Mouse (Mus musculus): Measurements from ENCODE around the gene Rln1. TPM values are rescaled to one million over a fixed set of nuclear protein-coding genes. Genes with fewer than 3 reads are reported as not detected.
A peak's percentile ranks its signal among the peaks of the same experiment; 100 is the strongest.

Gene Rln1
- polyA plus RNA-seq, 1 experiment from 2014 or later, result 3.2 TPM

DNA sequence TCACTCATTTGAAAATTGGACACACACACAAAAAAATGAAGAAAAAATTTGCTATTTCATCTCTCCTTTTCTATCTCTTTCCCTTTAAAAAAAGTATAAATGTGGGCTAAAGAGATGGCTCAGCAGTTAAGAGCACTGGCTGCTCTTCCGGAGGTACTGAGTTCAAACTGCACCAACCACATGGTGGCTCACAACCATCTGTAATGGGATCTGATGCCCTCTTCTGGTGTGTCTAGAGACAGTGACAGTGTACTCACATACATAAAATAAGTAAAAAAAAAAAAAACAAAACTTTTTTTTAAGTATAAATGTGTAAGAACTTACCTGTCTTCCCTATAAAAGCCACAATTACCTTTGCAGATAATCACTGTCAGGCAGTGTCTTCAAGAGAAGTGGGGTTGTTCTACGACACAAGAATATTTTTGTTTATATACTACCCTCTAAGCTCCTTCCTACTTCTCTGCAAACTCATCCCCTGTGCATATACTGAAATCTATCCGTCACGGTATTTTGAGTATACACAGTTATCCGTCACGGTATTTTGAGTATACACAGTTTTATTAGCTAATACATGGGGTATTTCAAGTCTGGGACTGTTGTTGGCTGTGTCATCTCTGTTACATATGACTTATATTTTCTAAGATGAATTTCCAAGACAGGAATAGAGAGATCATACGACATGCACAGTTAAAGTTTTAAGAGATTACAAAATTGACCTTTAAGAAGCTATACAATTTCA, 36.2 kb upstream of the Rln1 start:
- Histone ChIP-seq H3K9me3 (ENCODE audit: control insufficient read depth, low read length) (no peaks in the 10 kb centered on the region), H3K4me2 (replicated peaks) (no peak overlapping the region), H3K27ac (no peak overlapping the region), H3K27me3 (ENCODE audit: control insufficient read depth, insufficient read depth, low read length) (no peaks in the 10 kb centered on the region), H3K4me1 (replicated peaks; ENCODE audit: control insufficient read depth, insufficient read depth, low read length) (0 out of 2 replicates have a peak, but pooled peaks cover 9% of the 10 kb centered on the region), H3K4me3 (replicated peaks; ENCODE audit: low read length) (no peak overlapping the region), H3K9ac (no peak overlapping the region), H3K36me3 (replicated peaks; ENCODE audit: control insufficient read depth, insufficient read depth) (no peaks in the 10 kb centered on the region)
- no peak for DNase-seq (ENCODE audit: low spot score)
- 93% methylated on average over 7 of the region's 7 CpGs for WGBS
- ATAC-seq (ENCODE audit: low FRiP score), result no peak

DNA sequence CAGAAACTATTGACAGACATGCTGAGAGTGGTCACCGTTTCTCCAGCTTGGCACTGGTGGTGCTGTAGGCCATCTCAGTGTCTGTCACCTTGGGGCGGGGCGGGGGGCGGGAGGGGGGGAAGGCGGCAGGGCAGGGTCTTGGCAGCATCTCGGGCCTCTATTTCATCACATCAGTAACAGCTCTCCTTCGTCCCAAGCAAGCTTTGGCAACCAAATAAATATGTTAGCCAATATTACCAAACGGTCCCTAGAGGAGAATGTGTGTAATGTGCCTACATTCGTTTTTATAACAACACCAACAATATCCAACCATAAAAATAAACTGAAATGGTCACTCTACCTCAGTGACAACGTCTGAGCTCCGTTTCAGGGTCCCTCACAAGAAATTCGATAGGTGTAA, 35.6 kb upstream of the Rln1 start:
- no peak overlapping the region for H3K4me3 ChIP-seq (replicated peaks; ENCODE audit: low read length)
- DNase-seq (ENCODE audit: low spot score), result no peak
- no peak overlapping the region for H3K27ac ChIP-seq
- H3K27me3 ChIP-seq (ENCODE audit: control insufficient read depth, insufficient read depth, low read length), result no peaks in the 10 kb centered on the region
- WGBS, result 74% methylated on average over 12 of the region's 12 CpGs
- 0 out of 2 replicates have a peak, but pooled peaks cover 9% of the 10 kb centered on the region for H3K4me1 ChIP-seq (replicated peaks; ENCODE audit: control insufficient read depth, insufficient read depth, low read length)
- no peaks in the 10 kb centered on the region for H3K9me3 ChIP-seq (ENCODE audit: control insufficient read depth, low read length)
- H3K4me2 ChIP-seq (replicated peaks), result no peak overlapping the region
- ATAC-seq (ENCODE audit: low FRiP score), result no peak
- no peaks in the 10 kb centered on the region for H3K36me3 ChIP-seq (replicated peaks; ENCODE audit: control insufficient read depth, insufficient read depth)
- no peak overlapping the region for H3K9ac ChIP-seq

DNA sequence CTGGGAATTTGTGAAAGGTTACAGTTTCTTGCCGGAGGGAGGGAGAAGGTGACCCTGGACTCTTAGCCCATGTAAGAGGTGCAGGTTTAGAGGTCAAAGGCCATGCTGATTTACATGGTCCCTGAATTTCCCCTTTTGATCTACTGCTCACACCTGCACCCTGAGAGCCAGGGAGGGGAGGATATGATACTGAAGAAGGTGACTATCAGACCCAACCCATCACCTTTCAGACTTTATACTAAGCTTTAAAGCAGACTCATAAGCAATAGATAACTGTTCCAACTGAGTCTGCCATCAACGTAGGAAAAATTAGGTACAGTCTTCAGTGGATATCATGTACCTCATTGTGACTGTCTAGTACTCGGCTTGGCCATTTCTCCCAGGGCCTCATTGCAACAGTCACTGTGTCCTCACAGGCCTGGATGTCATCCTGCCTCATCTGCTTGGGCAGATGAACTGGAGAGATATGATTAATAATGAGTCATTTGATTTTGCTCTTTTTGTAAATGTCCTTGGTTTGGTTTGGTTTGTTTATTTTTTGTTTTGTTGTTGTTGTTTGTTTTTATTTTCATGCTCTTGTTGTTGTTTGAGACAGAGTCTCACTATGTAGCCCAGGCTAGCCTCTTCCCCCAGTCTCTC, 34.3 kb upstream of the Rln1 start:
- DNase-seq (ENCODE audit: low spot score) (no peak), ATAC-seq (ENCODE audit: low FRiP score) (no peak)
- 92% methylated on average over 3 of the region's 3 CpGs for WGBS
- Histone ChIP-seq H3K36me3 (replicated peaks; ENCODE audit: control insufficient read depth, insufficient read depth) (no peaks in the 10 kb centered on the region), H3K9ac (no peak overlapping the region), H3K27ac (no peak overlapping the region), H3K4me2 (replicated peaks) (no peak overlapping the region), H3K4me1 (replicated peaks; ENCODE audit: control insufficient read depth, insufficient read depth, low read length) (0 out of 2 replicates have a peak, but pooled peaks cover 9% of the 10 kb centered on the region), H3K9me3 (ENCODE audit: control insufficient read depth, low read length) (no peaks in the 10 kb centered on the region), H3K4me3 (replicated peaks; ENCODE audit: low read length) (no peak overlapping the region), H3K27me3 (ENCODE audit: control insufficient read depth, insufficient read depth, low read length) (no peaks in the 10 kb centered on the region)

GRCm38 (mm10) chr19:29368041-29368440, 33.6 kb upstream of the Rln1 start:
- WGBS, result 95% methylated on average over 2 of the region's 2 CpGs
- H3K4me2 ChIP-seq (replicated peaks), result no peak overlapping the region
- H3K27me3 ChIP-seq (ENCODE audit: control insufficient read depth, insufficient read depth, low read length), result no peaks in the 10 kb centered on the region
- H3K36me3 ChIP-seq (replicated peaks; ENCODE audit: control insufficient read depth, insufficient read depth), result no peaks in the 10 kb centered on the region
- H3K4me1 ChIP-seq (replicated peaks; ENCODE audit: control insufficient read depth, insufficient read depth, low read length), result 0 out of 2 replicates have a peak, but pooled peaks cover 9% of the 10 kb centered on the region
- no peak overlapping the region for H3K9ac ChIP-seq
- ATAC-seq (ENCODE audit: low FRiP score), result no peak
- no peaks in the 10 kb centered on the region for H3K9me3 ChIP-seq (ENCODE audit: control insufficient read depth, low read length)
- no peak for DNase-seq (ENCODE audit: low spot score)
- H3K27ac ChIP-seq, result no peak overlapping the region
- H3K4me3 ChIP-seq (replicated peaks; ENCODE audit: low read length), result no peak overlapping the region

GRCm38 (mm10) chr19:29366969-29367622, 32.6 kb upstream of the Rln1 start, which contains the start of the genes Plgrkt and Cd274:
Gene Plgrkt (minus strand): TSS chr19:29367390.
Gene Cd274 (plus strand): TSS chr19:29367455.
- Histone ChIP-seq H3K27ac (no peak within 1 kb of the TSS), H3K9ac (peak within 1 kb of the TSS; percentile 41), H3K4me1 (replicated peaks; ENCODE audit: control insufficient read depth, insufficient read depth, low read length) (peaks cover 16% of the 10 kb centered on the region), H3K27me3 (ENCODE audit: control insufficient read depth, insufficient read depth, low read length) (no peaks in the 10 kb centered on the region), H3K36me3 (replicated peaks; ENCODE audit: control insufficient read depth, insufficient read depth) (no peaks in the 10 kb centered on the region), H3K4me2 (replicated peaks) (peak within 1 kb of the TSS; percentile 62), H3K4me3 (replicated peaks; ENCODE audit: low read length) (peak within 1 kb of the TSS; percentile 39), H3K9me3 (ENCODE audit: control insufficient read depth, low read length) (no peaks in the 10 kb centered on the region)
- ATAC-seq (ENCODE audit: low FRiP score) (no peak), DNase-seq (ENCODE audit: low spot score) (peak; percentile 41)
- 7% methylated on average over 26 of the region's 26 CpGs for WGBS

DNA sequence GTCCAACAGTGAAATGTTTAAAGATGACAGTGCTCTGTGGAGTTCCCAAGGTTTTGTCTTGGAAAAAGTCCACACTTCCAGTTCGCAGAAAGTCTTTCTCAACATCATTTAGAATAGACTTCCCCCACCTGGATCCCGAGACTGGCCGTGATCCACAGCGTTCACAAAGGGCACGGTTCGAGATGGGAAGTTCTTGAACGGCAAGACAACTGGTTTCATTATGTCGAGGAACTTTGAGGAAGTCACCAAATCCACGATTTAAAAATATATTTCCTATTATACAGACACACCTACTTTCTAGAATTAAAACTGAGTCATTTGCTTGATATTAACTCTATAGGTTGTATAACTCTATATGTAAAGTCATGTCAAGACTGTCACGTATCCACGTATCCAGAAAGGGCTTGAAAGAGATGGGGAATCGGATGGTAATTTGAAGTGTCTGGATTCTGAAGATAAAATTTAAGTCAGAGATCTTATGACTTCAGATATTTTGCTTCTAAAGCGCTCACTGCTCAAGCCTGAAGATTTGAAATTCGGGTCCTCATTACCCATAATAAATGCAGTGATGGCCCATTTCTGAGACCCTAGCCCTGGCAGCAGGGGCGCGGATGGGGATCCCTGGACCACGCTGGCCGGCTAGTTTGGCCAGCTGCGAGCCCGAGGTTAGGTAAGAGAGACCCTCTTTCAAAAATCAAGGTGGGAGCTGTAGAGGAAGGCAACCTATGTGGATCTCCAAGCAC, 31.9 kb upstream of the Rln1 start:
- Histone ChIP-seq H3K27ac (no peak overlapping the region), H3K4me1 (replicated peaks; ENCODE audit: control insufficient read depth, insufficient read depth, low read length) (peaks cover 17% of the 10 kb centered on the region), H3K9ac (peak overlapping the region; percentile 41; the same call in 1 of the 2 replicates), H3K27me3 (ENCODE audit: control insufficient read depth, insufficient read depth, low read length) (no peaks in the 10 kb centered on the region), H3K36me3 (replicated peaks; ENCODE audit: control insufficient read depth, insufficient read depth) (no peaks in the 10 kb centered on the region), H3K4me3 (replicated peaks; ENCODE audit: low read length) (peak overlapping the region; percentile 39), H3K9me3 (ENCODE audit: control insufficient read depth, low read length) (no peaks in the 10 kb centered on the region), H3K4me2 (replicated peaks) (peak overlapping the region; percentile 62)
- 65% methylated on average over 20 of the region's 20 CpGs for WGBS
- no peak for ATAC-seq (ENCODE audit: low FRiP score)
- no peak for DNase-seq (ENCODE audit: low spot score)

DNA sequence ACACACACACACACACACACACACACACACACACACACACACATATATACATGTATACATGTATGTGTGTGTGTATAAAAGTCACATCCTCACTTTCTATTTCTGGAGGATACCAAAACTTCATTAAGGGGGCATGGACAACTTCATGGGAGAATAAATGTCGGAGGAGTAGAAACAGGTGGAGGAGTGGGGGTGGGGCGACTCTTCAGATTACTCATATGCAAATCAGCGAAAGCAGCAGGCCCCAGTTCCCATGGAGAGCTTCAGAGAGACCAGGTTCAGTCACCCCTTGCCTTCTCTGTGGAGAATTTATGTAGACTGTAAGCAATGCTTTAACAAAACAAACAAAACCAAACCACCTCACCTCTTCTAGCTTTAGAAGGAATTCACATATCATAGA, 30.6 kb upstream of the Rln1 start:
- no peaks in the 10 kb centered on the region for H3K36me3 ChIP-seq (replicated peaks; ENCODE audit: control insufficient read depth, insufficient read depth)
- no peak overlapping the region for H3K4me3 ChIP-seq (replicated peaks; ENCODE audit: low read length)
- WGBS, result 21% methylated on average over 3 of the region's 3 CpGs
- H3K9ac ChIP-seq, result no peak overlapping the region
- peaks cover 24% of the 10 kb centered on the region for H3K4me1 ChIP-seq (replicated peaks; ENCODE audit: control insufficient read depth, insufficient read depth, low read length)
- no peak for DNase-seq (ENCODE audit: low spot score)
- no peaks in the 10 kb centered on the region for H3K27me3 ChIP-seq (ENCODE audit: control insufficient read depth, insufficient read depth, low read length)
- no peak overlapping the region for H3K4me2 ChIP-seq (replicated peaks)
- H3K27ac ChIP-seq, result no peak overlapping the region
- H3K9me3 ChIP-seq (ENCODE audit: control insufficient read depth, low read length), result no peaks in the 10 kb centered on the region
- ATAC-seq (ENCODE audit: low FRiP score), result no peak

- H3K27ac ChIP-seq, result no peak overlapping the region
- H3K4me3 ChIP-seq (replicated peaks; ENCODE audit: low read length), result no peak overlapping the region
- no peaks in the 10 kb centered on the region for H3K36me3 ChIP-seq (replicated peaks; ENCODE audit: control insufficient read depth, insufficient read depth)
- WGBS, result 88% methylated on average over 5 of the region's 5 CpGs
- DNase-seq (ENCODE audit: low spot score) (no peak), ATAC-seq (ENCODE audit: low FRiP score) (no peak)
- H3K9me3 ChIP-seq (ENCODE audit: control insufficient read depth, low read length), result no peaks in the 10 kb centered on the region
- peaks cover 24% of the 10 kb centered on the region for H3K4me1 ChIP-seq (replicated peaks; ENCODE audit: control insufficient read depth, insufficient read depth, low read length)
- no peaks in the 10 kb centered on the region for H3K27me3 ChIP-seq (ENCODE audit: control insufficient read depth, insufficient read depth, low read length)
- H3K4me2 ChIP-seq (replicated peaks), result no peak overlapping the region
- H3K9ac ChIP-seq, result no peak overlapping the region
Measured at GRCm38 (mm10) chr19:29364076-29364475, 29.6 kb upstream of the Rln1 start.

DNA sequence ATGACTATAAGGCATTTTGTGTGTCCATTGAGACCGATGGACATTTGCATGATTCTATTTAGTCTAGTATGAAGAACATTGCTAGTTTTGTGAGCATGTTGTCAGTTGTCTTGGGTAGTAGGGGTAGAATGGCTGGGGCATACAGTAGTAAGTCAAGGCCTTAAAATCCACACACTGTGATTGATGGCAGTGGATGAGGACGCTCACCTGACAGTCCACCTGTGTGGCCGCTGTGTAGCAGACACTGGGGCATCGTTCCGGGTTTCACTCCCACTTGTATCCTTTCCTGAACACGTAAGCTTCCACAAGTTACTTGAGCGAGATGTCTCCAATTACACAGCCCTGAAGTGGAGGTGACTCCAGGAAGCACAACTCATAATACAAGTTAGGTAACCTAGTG, 29.1 kb upstream of the Rln1 start:
- 93% methylated on average over 7 of the region's 7 CpGs for WGBS

More for the DNA sequence above, 29.1 kb upstream of the Rln1 start:
- DNase-seq (ENCODE audit: low spot score) (no peak), ATAC-seq (ENCODE audit: low FRiP score) (no peak)
- peaks cover 24% of the 10 kb centered on the region for H3K4me1 ChIP-seq (replicated peaks; ENCODE audit: control insufficient read depth, insufficient read depth, low read length)
- no peaks in the 10 kb centered on the region for H3K9me3 ChIP-seq (ENCODE audit: control insufficient read depth, low read length)
- no peak overlapping the region for H3K4me2 ChIP-seq (replicated peaks)
- peaks cover 5% of the 10 kb centered on the region; the same call in 1 of the 2 replicates for H3K36me3 ChIP-seq (replicated peaks; ENCODE audit: control insufficient read depth, insufficient read depth)
- H3K27ac ChIP-seq, result no peak overlapping the region
- H3K4me3 ChIP-seq (replicated peaks; ENCODE audit: low read length), result no peak overlapping the region
- no peak overlapping the region for H3K9ac ChIP-seq
- no peaks in the 10 kb centered on the region for H3K27me3 ChIP-seq (ENCODE audit: control insufficient read depth, insufficient read depth, low read length)

Measured in hindbrain, embryonic 14.5 days (tissue).